Mouse (Mus musculus) right cerebral cortex, postnatal 25 days (tissue): ENCODE data around the gene Cuta.
"Not testable (repeated sequence)": the region's sequence is repeated elsewhere in the genome, so short reads cannot be mapped to it uniquely, and the experiment has no call there.

ENCODE experiments used
- DNase-seq: peaks from one replicate; pipeline ENCODE4 v3.0.0; 2022

Gene Cuta

DNA sequence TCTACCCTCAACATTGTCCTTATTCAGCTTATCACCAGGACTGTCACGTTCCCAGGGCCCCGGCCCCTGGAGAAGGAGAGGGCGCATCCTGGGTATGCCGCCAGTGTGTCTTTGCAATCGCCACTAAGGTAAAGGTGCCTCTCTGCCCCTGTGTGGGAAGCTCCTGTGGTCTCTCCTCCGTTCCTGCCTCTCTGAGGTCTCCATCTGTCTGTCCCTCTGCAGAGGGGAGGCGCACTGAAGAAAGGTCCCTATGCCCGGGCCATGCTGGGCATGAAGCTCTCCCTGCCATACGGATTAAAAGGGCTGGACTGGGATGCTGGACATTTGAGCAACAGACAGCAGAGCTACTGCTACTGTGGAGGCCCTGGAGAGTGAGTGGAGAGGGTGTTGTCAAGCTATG, 4.3 kb downstream of the Cuta start:
- no peak for DNase-seq

DNA sequence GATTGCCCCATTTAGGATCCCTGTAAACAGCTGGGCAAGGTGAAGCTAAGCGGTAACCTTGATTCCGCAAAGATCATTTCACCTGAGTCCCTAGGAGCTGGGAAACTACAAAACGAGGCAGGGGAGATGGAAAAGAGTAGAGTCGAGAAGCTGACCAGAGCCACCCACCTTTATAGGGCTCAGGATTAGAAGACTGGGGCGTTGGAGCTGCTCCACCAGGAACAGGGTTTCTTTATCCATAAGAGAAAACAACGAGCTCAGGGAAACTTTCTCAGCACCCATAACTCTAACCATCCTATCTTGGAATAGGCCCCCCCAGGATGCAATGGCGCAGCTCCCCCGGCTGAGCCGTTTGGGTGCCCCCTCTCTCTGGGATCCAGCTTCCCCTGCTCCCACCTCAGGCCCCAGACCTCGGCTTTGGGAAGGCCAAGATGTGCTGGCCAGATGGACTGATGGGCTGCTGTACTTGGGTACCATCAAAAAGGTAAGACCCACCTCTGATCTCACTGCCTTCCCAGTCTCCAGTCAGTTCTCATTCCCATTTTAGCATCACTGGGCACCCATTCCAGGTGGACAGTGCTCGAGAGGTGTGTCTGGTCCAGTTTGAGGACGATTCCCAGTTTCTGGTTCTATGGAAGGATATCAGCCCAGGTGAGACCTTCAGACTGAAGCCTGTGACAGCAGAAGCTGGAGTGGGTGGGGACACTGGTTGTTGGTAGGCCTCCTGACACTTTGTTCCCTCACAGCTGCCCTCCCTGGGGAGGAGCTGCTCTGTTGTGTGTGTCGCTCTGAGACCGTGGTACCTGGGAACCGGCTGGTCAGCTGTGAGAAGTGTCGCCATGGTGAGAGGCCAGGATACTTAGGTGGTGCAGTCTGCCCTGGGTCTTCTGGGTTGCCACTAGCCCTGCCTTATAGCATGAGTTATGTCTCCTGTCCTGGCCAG, 5.2 kb downstream of the Cuta start:
- no peak for DNase-seq

DNA sequence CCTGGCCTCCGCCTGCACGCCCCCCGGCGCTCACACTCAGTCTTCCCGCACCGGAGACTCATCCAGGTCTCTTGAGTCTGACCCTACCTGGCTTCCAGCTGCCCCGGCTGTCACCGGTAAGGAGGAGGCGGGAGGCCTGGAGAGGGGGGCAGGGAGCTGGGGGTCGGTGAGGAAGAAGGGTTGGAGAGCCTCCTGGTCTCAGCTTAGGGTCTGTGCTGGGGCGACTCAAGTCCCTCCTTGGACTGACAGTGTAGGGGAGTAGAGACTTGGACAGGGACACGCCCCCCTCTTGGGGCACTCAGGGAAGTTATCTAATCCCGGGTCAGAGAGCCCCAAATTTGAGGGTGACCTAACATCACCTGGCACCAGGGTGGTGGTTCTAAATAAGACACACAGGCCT, 6.0 kb downstream of the Cuta start:
- DNase-seq: no peak

DNA sequence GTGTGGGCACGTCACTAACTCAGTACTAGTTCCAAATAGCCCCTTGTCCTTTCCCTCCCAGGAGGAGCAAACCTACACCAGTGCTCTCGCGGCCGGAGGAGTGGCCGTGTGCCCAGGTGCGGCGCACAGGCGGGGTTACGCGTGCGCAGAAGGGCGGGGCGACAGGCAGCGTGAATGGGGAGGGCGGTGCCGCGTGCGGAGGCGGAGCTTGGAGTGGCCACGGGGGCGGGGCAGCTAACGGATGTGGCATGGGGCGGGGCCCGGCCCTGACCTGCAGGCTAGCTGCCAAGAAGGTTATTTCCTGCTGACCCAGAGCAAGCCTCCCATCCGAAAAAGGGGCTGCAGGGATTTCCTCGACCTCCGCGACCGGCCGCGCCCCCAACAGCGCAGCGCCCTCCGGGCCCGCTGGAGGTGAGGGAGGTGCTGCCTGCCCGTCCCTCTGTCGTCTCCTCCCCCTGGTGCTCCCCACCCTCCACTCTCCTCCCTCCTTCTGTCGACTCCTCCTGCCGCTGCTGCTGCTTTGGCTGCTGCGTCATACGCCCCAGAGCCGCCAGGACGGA, 6.5 kb downstream of the Cuta start, which contains the start of gene Phf1:
Gene Phf1 (plus strand): TSS at position 214 of the 560 bp plus-strand sequence.
- peak; percentile 95 for DNase-seq

DNA sequence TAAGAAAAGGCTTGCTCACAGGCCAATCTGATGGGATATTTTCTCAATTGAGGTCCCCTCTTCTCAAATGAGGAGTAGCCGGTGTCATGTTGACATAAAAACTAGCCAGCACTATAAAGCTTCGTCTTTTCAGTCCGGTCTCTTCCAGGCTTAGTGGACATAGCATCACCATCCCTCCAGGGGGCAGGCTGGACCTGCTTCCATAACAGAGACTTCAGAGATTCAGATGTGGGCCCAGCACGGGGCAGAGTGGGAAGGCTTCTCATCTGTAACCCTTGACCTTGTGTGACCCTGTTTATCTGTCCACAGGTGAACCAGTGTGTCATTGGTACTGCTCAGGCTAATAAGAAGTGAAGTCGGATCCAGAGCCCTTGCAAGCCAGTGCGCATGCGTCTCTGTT, 7.6 kb downstream of the Cuta start:
- not testable (repeated sequence) for DNase-seq

DNA sequence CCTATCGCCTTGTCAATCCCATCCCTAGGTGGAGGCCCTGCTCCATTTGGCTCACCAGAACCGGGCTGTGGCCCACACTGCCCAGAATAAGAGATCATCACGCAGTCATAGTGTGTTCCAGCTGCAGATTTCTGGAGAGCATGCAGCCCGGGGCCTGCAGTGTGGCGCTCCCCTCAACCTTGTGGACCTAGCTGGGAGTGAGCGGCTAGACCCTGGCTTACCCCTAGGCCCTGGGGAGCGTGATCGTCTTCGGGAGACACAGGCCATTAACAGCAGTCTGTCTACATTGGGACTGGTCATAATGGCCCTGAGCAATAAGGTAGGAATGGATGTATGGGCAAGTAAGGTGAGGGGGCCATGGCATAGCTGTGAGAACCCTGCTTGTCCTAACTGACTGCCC, 14.0 kb downstream of the Cuta start:
- not testable (repeated sequence) for DNase-seq

DNA sequence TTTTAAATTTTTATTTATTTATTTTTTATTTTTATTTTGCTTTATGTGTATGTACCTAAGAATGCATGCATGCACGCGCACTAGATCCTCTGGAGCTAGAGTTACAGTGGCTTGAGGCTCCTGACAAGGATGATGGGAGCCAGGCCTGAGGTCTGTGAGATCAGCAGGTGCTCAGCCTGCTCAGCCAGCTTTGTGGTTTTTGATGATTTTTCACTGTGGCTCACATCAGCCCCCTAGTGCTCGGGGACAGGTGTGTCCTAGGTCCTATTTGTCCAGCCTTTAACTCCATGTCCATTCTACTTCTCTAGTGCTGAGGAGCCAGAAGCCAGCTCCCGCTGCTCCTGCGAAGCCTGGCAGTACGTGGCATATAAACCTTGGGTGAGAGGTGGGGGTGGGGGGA, 17.0 kb downstream of the Cuta start:
- not testable (repeated sequence) for DNase-seq

DNA sequence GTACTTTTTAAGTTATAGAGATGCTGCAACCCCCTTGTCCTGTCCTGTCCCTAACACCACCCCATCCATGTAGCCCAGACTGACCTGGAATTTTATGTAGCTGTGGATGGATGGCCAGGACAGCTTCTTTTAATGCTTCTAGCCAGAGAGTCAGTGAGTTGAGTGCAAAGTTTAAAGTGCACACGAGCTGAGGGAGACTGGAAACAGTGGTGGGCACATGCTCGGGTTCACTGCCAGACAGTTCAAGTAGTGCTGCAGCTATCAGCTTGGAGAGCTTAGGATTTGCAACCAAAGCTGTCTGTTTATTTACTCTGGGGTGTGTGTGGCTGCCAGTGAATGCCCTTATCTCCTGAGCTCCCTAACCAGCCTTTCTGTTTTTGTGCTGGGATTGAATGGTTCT, 19.9 kb downstream of the Cuta start:
- DNase-seq: not testable (repeated sequence)

DNA sequence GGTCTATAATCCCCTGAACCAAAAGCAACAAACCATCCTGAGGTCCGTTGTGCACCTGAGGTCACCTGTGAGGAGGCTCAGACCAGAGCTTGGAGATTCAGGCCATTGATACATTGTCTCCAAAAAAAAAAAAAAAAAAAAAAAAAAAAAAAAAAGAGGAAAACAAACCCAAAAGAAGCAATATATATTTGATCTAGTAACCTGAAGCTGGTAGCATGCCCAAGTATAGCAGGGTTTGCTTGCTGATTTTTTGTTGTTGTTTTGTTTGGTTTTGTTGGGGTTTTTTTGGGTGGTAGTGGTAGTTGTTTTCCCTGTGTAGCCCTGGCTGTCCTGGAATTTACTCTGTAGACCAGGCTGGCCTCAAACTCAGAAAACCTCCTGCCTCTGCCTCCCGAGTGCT, 21.0 kb downstream of the Cuta start:
- no peak for DNase-seq

DNA sequence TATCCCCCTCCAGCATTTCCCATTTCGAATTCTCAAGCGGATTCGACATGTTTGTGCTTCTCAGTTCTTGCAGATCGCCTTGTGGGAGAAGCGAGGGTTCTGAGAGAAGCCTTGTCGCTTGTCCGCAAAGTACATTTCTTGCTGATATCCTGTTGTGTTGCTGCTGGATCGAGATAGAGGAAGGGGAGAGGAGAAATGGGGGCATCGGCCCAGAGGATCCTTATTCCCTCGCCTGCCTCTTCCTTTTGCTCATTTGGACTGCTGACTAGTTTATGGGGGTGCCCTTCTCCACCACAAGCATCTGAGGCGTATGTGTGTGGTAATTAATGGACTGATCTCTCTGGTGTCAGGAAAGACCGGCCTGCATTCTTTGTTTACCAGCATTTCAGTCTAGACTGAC, 21.8 kb downstream of the Cuta start:
- not testable (repeated sequence) for DNase-seq

DNA sequence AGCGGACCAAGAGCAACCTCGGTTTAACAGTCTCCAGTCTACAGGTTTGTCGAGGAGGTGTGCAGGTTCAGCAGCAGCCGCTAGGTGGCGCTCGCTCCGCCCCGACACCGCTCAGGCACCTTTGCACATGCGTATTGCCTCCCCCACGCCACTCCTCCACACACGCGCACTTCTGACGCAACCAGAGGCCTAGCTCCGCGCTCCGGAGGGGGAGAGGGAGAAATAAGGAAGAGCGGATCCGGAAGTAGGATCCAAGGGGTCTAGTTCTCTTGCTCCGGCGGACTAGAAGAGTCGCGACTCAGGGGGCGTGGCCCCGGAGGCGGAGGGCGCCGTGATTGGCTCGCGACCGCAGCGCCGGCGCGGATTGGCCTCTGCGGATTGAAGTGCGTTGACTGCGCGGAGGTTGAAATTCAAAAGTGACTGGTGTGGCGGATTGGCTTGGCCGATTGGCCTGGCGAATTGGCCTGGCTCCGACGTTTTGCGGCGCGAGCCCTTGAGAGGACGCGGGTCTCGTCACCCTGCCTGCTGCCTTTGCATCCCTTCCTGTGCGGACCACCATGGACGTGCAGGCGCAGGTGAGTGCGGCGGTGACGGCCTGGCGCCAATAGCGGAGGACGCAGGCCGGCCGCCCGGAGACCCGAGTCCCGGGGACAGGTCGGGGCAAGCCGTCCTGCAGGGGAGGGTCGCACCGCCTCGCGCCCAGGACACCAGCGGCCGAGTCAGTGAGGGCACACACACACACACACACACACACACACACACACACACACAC, 22.5 kb downstream of the Cuta start, which contains the start of gene Kifc5b:
Gene Kifc5b (plus strand): TSS at position 381 of the 772 bp plus-strand sequence.
- DNase-seq: peak; percentile 99

DNA sequence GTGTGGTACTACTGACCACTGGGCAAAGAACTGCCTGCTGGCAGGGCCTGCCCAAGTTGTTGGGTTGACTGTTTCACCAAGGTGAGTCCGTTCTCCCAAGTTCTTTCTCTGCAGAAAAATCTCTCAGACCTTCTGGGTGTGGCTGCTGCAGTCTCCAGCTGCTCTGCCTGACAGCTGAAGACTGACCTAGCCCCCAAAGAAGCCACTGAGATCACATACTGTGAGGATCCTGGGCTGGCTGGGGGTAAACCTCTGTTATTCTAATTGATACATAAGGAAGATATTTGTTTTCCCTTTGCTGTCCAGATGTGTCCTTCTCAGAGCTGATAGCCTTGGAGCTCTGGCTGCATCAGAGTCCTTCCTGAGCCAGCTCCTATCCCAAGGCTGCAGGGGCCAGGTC, 24.1 kb downstream of the Cuta start:
- no peak for DNase-seq

DNA sequence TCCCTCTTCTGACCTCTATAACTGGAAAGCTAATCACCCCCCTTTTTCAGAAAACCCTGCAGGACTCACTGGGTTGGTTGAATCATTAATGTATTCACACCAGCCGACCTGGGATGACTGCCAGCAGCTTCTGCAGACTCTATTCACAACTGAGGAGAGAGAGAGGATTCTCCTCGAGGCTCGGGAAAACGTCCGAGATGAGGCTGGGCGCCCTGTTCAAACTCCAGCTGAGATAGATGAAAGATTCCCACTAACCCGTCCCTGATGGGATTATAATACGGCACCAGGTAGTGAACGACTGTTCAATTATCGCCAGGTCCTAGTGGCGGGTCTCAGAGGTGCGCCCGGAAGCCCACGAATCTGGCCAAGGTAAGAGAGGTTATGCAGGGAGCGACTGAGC, 31.9 kb downstream of the Cuta start:
- DNase-seq: not testable (repeated sequence)

DNA sequence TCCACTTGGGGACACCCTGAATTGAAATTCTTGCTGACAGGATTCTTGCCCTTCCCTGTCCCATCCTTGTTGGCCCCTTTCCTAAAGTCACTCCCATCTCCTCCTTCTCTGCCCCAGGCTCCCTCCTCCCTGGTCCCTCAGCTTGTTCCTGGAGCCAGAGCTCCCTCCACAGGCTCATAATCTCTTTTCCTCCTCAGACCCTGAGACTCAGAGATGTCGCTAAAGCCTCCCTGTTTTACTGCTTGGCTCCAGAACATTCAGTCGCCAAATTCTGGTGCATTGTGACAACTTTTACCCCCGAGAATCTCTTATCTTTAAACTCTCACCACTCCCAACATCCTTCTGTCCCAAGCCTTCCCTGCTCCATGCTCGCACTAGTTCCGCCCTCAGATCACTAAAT, 35.0 kb downstream of the Cuta start:
- no peak for DNase-seq

DNA sequence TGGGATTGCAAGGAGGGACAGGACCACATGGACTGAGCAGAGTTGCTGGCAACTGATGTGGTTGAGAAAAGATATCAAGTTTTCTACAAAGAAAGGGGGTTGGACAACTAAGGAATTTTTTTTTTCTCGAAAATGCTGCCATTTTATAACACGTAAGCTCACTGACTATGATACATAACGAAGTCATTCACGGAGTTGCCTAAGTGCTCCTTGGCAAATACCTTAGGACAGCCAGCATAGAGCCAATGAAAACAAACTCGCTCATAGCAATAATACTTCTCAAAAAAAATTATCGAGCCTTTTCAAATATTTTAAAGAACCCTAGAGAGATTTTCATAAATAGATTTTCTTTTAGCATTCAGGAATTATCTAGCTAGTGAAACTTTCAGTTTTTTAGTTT, 38.5 kb downstream of the Cuta start:
- DNase-seq: no peak

DNA sequence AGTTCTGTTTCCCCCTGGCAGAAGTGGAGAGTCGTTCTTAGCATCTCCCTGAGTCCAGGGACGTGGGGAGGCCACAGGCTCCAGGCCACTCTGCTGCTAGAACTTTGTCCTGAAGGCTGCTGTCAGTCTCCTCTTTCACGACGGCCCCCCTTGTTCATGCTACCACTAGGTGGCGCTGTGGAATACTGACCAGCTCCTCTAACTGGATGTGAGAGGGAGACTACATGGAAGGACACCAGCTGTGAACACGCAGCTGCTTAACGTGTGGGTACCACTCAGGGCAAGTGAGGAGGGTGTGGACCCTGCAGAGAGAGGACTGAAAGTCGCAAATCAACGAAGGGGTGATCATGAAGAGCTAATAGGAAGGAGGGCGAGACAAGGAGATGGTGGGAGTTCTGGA, 43.8 kb downstream of the Cuta start:
- DNase-seq: no peak

DNA sequence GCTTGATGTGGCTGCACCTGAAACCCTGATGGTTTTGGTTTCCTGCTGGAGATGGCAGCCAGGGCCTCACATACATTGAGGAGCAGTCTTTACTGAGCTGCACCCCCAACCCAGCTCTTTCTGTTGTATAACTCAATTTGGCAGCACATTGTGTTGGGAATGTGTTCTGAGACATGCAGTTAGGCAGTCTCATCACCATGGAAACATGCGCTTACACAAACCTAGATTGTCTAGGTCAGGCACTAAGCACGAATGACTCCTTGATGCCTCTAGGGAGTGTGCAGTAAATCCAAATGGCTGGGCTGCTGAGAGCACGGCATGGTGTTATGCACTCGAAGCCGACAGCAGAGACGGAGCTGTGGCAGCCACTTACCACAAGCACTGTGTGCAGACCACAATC, 45.0 kb downstream of the Cuta start:
- no peak for DNase-seq

DNA sequence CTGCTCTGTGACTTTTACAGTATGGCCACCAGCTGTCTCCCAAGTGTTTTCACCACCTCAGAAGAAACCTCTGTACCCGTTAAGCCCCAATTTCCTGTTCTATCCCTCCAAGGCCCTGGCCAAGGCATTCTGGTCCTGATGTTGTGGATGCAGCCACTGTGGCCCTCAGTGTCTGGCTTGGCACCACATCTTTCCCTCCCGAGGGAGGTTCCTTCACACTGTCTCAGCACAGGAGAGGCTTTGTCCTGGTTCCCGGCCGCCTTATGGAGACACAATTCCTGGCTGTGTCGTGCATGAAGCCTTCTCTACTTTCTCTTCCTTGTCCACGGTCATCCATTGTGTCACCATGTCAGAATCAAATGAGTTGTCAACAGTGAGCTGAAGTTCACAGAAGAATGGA, 45.9 kb downstream of the Cuta start:
- DNase-seq: no peak

DNA sequence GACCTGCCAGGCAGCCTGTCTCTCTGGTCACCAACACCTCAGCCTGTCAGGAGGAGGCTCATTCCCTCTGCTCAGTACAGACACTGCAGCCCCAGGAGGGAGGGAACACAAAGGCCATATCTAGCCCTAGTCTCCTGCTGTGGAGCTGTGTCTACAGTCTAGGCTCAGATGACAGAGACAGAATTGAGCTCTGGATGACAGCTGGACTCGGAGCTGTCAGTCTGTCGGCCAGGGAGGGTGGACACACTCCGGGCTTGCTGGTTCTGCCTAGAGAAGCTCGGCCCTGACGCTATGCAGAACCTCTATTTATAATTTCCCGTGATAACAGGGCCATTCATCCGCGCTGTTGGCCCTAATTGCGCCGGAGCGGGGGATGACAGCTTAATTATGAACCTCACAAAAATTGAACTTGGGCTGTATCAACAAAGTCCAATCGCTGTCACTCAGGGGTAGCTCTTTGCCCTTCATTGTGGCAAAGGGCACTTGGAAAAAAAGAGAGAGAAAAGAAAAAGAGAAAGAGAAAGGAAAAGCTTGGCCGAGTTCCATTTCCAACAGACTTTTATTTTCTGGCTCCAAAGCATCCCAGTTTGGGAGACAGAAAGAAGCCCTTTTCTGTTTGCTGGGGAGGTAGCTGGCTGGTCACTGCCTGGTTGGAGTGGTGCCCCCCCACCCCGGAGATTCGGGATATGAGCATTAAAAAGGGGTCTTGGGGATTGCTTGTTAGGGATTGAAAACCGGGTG, 46.6 kb downstream of the Cuta start:
- no peak for DNase-seq

DNA sequence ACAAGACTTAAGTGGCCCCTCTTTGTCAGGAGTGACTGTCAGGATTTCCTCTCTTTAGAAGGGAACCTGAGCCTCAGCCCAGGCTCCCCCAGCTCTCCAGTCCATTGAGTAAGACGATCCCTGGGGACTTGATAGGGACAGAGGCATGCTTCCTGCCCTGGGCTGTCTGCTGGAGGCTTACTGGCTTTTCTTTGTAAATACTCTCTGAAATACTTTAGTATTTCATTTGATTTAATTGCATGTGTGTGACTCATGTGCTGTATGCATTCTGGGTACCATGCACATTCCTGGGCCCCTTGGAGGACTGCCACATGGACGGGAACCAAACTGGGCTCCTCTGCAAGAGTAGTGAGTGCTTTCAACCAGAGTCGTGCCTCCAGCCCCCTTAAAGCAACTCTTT, 51.4 kb downstream of the Cuta start:
- DNase-seq: no peak

DNA sequence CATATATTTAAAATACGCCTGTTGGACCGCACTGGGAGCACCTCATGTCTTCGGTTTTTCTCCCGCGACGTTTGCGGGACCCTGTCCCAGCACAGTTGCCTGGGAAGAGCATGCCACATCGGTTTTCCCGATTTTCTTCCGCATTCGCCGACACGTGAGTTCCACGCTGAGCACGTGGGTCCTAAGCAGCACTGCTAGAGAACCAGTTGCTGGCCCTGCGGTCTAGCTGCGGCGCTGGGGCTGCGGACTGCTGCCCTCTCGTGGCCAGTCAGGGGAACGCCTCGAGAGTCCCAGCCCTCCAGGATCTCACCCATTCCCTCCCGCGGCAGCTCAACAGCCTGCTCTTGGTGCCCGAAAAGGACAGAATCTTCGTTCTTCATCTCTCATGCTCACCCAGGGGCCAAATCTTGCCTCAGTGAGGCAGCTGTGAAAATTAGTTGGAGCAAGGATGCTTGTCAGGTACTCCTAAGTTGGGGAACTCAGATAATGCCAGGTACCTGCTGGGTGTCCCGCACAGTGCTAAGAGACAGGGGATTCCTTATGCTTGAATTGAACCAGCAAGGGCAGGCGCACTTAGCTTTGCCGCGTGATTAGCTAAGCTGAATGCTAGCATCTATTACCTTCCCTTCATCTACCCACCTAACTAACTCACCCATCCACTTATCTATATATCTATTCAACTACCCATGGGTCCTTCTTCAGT, 53.2 kb downstream of the Cuta start:
- DNase-seq: peak; percentile 85
